Mouse (Mus musculus): ENCODE data around the gene Zbtb32.

The Zbtb32 gene

GRCm38 (mm10) chr7:30600651-30601050 lies 1.9 kb upstream of the Zbtb32 start:
- DNase-seq (ENCODE audit: low read depth, low spot score), result no peak

DNA sequence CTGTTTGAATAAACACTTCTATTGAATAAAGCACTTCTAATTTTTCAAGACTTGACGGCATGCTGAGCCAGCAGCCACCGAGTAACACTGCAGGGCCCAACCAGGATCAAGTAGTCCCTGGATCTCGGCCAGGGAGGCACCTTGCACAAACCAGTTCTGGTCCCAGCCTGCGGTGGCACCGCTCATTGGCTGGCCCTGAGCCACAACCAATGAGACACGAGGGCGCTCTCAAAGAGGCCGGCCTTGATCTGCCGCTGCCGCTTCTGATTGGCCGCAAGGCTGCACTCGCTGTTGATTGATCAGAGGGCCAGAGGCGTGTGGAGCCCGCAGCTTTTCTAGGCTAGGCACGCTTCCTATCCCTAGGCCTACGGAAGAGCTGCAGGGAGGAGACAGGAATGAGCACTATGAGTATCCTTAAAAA lies 1.2 kb upstream of the Zbtb32 start:
- DNase-seq (ENCODE audit: low read depth, low spot score), result no peak

DNA sequence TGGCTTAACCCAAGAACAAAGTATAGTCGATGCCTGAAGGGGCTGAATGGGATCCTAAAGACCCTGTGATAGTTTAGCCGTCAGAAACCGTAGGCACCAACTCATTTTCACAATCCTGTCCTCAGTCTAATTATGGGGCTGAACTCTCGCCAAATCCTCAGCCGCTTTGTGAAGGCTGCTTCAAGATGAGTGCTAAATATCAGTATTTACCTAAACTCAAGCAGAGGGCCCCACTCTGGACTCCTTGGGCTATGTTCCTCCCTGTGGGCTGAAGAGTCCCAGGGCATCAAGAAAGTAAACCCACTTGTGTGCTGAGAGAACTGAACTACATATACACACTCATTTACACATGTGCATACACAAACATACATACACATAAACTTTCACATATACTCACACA lies 1.9 kb downstream of the Zbtb32 start:
- DNase-seq (ENCODE audit: low read depth, low spot score), result no peak

GRCm38 (mm10) chr7:30596093-30596492 lies 2.6 kb downstream of the Zbtb32 start:
- DNase-seq (ENCODE audit: low read depth, low spot score), result no peak

- DNase-seq (ENCODE audit: low read depth, low spot score), result no peak
Observed at GRCm38 (mm10) chr7:30594510-30595024, 4.1 kb downstream of the Zbtb32 start.

DNA sequence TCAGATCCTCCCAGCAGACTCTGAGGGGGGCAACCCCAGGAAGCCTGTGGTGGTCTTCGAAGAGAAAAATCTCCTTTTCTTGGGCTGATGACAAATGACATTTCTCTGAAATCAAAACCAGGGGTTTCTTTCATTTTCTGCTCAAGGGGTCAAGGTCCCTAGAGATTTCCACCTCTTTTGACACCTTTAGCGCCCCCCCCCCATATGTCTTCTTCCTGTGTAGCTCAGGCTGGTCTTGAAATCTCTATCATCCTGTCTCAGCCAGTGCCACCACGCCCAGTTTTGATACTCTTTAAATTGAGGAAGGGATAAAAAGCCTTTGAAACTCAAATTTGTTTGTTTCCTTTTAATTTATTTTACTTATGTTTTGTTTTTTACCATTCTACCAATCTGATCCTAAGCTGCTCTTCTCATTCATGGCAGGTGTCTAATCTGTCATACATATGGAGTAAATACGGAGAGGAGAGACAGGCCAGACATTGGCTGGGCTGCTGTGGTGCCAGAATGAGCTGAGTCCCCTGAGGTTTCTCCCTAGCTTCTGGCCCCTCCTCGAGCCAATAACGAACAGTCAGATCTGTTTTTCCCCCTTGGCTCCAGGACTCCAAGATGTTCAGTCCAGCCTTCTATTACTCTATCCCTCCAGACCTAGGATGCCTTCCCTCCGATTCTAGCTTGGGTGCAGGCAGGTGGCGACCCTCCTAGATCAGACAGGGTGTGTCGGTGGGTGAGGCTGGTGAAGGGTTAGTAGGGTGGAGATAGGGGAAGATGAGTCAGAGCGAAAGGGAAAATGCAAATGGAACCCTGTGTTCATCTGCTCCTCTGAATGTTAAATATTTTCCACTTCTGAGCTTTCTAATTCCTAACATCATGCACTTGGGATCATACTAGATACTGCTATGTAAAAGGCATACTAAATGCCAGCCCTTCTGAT lies 4.9 kb downstream of the Zbtb32 start:
- DNase-seq (ENCODE audit: low read depth, low spot score), result no peak

- no peak for DNase-seq (ENCODE audit: low read depth, low spot score)
Observed at GRCm38 (mm10) chr7:30592772-30593423, 5.8 kb downstream of the Zbtb32 start.

DNA sequence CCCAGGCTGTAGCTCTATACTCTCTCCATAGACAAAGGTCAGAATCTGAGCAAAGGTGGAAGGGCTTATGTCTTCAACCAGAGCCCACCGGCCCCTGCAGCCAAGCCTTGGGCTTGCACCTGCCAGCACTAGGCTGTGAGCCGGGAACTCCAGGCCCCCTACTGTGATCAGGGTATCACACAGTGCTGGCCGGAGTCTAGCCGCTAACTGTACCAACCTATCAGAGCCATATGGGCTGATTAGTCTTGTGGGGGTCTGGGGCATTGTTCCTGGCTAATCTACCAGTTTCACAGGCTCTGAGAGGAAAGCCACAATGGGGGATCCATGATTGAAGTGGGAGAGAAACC lies 7.1 kb downstream of the Zbtb32 start:
- DNase-seq (ENCODE audit: low read depth, low spot score), result no peak

DNA sequence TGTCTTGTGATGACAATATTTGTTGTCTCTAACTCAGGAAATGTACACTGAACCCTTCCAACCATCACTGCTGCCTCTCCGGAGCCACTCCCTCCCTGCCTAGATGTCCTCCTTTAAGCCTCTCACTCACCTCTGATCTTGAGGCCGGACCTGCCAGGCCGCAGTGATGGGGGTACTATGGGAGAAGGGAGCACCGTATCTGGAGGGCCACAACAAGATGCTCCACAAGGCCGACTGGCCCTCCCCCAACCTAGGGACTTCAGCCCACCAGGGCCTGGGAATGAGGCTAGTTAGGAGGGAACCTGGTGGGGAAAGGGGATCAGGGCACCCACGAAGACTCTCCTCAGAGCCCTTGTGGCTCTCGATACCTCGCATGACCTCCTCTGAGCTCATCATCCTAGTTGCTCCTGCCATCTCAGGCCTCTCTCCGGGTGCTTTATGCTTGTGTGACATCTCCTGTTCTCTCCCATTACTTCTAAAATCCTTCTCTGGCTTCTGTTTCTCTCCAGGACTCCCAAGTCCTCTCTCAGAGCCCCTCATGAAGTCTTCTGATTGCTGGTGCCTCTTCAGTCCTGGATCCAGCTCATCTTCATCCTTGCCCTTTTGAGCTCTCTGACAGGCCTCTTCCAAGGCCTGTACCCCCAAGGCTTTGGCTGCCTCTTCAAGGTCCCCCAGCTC lies 7.6 kb downstream of the Zbtb32 start:
- no peak for DNase-seq (ENCODE audit: low read depth, low spot score)

GRCm38 (mm10) chr7:30589435-30590301 lies 9.0 kb downstream of the Zbtb32 start:
- DNase-seq (ENCODE audit: low read depth, low spot score), result peak; percentile 81

DNA sequence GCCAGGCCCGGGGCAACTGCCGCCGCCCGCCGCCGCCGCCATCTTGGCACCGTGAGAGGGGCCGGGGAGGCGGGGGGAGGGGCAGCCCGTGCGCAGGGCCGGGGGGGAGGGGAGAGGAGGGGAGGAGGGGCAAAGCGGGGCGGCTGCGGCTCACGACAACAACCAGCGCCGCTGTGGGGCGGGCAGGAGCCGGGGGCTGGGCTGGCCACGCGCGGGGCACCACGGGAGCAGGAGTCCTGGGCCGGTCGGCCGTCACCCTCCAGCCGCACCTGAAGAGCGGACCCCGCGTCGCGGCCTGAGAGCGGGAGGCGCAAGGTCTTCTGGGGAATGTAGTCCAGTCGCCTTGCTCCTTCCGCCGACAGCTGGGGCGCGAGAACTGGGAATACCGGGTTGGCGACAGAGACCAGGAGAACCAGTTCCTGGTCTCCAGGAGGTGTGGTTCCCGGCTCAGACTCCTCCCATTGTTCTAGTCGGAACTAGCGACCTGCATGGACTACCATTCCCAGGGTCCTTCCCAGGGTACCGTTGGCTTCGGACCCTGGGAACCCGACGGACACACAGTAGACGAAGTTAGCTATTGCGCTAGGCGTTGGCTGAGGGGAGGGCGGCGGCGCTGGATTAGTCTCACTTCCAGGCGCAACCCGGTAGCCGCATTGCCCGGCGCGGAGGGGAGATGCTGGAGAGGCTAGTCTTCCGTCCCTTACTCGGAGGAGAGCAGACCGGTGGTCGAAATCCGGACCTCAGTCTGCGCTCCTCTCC lies 9.9 kb downstream of the Zbtb32 start, which contains the start of gene Kmt2b:
Gene Kmt2b (minus strand): TSS at position 51 of the 759 bp plus-strand sequence.
- peak; percentile 98 for DNase-seq (ENCODE audit: low read depth, low spot score)

DNA sequence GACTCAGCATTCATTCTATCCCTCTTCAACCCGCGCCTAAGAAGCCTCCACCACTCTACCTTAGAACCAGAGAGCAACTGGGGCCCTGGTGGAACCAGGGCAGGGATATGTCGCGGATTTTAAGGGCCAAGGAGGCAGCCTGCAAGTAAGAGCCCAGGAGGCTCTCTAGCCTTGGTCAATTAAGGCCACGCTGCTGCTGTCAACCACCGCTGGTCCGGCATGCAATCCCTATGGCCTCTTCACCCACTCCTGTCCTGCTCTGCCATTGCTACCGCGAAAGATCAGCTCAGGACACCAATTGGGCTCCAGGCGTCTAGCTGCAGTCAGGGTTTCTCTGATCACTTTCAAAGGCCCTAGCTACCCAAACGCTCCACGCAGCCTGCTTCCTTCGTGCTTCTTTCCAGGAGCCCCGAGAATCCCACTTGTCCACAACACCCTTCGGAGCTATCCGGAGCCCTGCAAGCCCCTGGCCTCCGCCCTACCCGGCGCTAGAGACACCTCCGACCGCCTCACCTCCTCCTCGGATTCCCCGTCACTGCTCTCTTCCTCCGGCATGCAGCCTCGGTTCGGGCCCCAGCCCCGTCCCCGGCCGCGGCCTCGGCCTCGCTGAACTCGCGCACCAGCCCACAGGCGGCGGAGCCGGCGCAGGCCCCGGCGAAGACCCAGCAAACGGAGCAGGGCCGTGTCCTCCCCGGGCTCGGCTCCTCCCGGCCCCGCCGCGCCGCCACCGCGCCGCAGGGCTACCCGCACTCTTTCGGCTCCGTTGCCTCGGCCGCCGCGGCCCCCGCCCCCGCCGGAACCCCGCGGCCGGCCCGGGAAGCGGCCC lies 10.7 kb downstream of the Zbtb32 start:
- peak; percentile 35 for DNase-seq (ENCODE audit: low read depth, low spot score)

DNA sequence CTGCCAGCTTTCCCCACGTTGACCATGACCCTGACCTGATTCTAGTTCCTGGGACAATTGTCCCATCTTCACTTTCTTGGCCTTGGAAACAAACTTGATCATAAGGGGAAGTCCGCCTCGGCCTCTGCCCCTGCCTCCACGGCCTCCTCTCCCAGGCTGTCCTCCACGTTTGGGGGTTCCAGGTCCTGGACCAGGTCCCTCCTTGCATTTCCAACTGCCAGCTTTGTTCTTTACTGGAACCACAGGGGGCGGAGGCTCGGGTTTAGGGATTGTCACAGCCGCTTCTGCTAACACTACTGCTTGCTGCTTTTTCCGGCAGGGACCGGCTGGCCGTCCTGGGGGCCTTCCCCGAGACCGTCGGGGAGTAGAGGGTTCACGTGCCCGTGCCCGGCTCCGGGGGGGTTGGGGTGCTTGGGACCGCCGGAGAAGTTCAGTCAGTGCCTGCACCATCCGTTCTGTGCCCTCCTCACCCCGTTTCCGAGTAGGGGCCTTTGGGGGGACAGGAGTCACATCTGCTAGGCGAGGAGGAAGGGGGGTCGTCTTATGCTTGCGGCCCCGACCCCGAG lies 12.2 kb downstream of the Zbtb32 start:
- DNase-seq (ENCODE audit: low read depth, low spot score), result no peak

- no peak for DNase-seq (ENCODE audit: low read depth, low spot score)
Observed at GRCm38 (mm10) chr7:30585170-30585569, 13.5 kb downstream of the Zbtb32 start.

GRCm38 (mm10) chr7:30584339-30584738 lies 14.4 kb downstream of the Zbtb32 start:
- no peak for DNase-seq (ENCODE audit: low read depth, low spot score)

GRCm38 (mm10) chr7:30581547-30581946 lies 17.2 kb downstream of the Zbtb32 start:
- no peak for DNase-seq (ENCODE audit: low read depth, low spot score)

DNA sequence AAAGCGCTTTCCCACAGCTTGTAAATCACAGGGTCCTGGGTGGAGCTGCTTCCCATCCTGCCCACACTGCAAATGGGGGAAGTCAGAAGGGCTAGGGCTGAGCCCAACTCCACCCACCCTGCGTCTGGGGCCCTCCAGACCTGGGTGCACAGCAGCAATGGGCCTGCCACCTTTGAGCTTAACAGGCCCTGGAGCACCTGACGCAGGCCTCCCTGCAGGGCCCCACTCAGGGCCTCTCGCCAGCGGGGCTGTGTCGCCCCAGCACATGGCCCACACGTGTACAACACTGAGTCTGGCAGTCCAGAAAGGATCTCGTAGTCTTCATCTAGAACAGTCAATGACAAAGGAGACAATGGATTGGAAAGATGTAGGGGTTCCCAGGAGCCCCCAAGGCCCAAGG lies 18.8 kb downstream of the Zbtb32 start:
- no peak for DNase-seq (ENCODE audit: low read depth, low spot score)

DNA sequence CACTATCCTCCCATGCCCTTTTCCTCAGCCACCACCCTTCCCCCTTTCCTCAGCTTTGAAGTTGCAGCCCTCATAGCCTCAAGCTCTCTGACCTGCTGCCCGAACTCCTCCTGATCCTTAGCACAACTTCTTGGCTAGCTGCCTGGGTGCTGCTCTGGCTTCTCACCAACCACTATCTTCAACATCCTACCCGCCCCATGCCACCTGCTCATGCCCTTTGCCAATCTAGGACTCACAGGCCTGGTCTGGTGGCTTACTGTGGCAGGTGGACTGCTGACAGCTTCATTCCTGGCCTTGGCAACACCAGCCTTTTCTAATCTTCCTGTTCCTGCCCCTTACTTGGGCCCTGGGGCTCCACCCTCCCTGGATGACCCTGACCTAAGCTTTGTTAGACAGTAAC lies 25.7 kb downstream of the Zbtb32 start:
- DNase-seq (ENCODE audit: low read depth, low spot score), result no peak

GRCm38 (mm10) chr7:30572389-30572788 lies 26.3 kb downstream of the Zbtb32 start:
- DNase-seq (ENCODE audit: low read depth, low spot score), result no peak
